Mouse (Mus musculus) stomach, postnatal 0 days (tissue): ENCODE measurements around the gene Ampd3. TPM values are rescaled to one million over a fixed set of nuclear protein-coding genes. Genes with fewer than 3 reads are reported as not detected.
A peak's percentile ranks its signal among the peaks of the same experiment; 100 is the strongest.

ENCODE experiments used
- ATAC-seq: fragments of 200-750 bp; cut with Nextera tagmentation; 2 replicates; pipeline ENCODE4 v1.8.0; 2017; ENCODE audit not compliant: low FRiP score, low TSS enrichment
- DNase-seq: peaks from one replicate; pipeline ENCODE4 v3.0.0-alpha.2; 2016; ENCODE audit warnings: low spot score
- H3K27ac ChIP-seq: fragments of 300-500 bp; sonication (generic); replicated peaks from 2 replicates; pipeline ENCODE4 v1.5.1; 2014; ENCODE audit warnings: mild to moderate bottlenecking, control low read depth
- H3K27me3 ChIP-seq: fragments of 300-500 bp; sonication (generic); 2 replicates; pipeline ENCODE4 v1.6.1; 2014; ENCODE audit warnings: low read length; ENCODE audit not compliant: control insufficient read depth, insufficient read depth
- H3K36me3 ChIP-seq: fragments of 300-500 bp; sonication (generic); 2 replicates; pipeline ENCODE4 v1.6.1; 2014; ENCODE audit warnings: low read length, mixed read lengths; ENCODE audit not compliant: control insufficient read depth, insufficient read depth
- H3K4me1 ChIP-seq: fragments of 300-500 bp; sonication (generic); replicated peaks from 2 replicates; pipeline ENCODE4 v1.6.1; 2014; ENCODE audit warnings: antibody characterized with exemption; ENCODE audit not compliant: control insufficient read depth, insufficient read depth
- H3K4me2 ChIP-seq: fragments of 300-500 bp; sonication (generic); replicated peaks from 2 replicates; pipeline ENCODE4 v1.6.1; 2014; ENCODE audit warnings: low read depth, mild to moderate bottlenecking, control low read depth, moderate library complexity
- H3K4me3 ChIP-seq: fragments of 300-500 bp; sonication (generic); 2 replicates; pipeline ENCODE4 v1.5.1; 2014; ENCODE audit warnings: low read depth, low read length, control low read depth
- H3K9ac ChIP-seq: fragments of 300-500 bp; sonication (generic); 2 replicates; pipeline ENCODE4 v1.6.1; 2014; ENCODE audit warnings: mild to moderate bottlenecking, low read length, control low read depth, mixed read lengths
- H3K9me3 ChIP-seq: fragments of 300-500 bp; sonication (generic); 2 replicates; pipeline ENCODE4 v1.6.1; 2016; ENCODE audit warnings: low read length; ENCODE audit not compliant: control insufficient read depth
- CTCF ChIP-seq: IDR thresholded peaks from 2 replicates; pipeline ENCODE4 v1.5.1; 2016; ENCODE audit warnings: antibody characterized with exemption, low read depth, mild to moderate bottlenecking, moderate library complexity
- EP300 ChIP-seq: optimal IDR thresholded peaks from 2 replicates; pipeline ENCODE3; 2016; ENCODE audit warnings: antibody characterized with exemption
- WGBS: fragments of 180-500 bp; shearing (Covaris S2); extraction: QIAGEN DNeasy Blood & Tissue Kit; methylation state at CpG from one replicate; pipeline ENCODE4 v1.1.7; 2014; 5-methylcytosine and 5-hydroxymethylcytosine counted together
- microRNA-seq: library from miRNA; unstranded; fragments of <30 nt; microRNA quantifications from one replicate; pipeline ENCODE4, GENCODE M21; 2016
- polyA plus RNA-seq: library from polyadenylated mRNA; unstranded; fragments of >200 nt; fragmentation: Nextera tagmentation; extraction: Ambion mirVana; gene quantifications from 2 replicates; pipeline ENCODE4 v1.2.1, GENCODE M21; 2015

The Ampd3 gene
- polyA plus RNA-seq, 1 experiment from 2014 or later: 4.7 TPM

DNA sequence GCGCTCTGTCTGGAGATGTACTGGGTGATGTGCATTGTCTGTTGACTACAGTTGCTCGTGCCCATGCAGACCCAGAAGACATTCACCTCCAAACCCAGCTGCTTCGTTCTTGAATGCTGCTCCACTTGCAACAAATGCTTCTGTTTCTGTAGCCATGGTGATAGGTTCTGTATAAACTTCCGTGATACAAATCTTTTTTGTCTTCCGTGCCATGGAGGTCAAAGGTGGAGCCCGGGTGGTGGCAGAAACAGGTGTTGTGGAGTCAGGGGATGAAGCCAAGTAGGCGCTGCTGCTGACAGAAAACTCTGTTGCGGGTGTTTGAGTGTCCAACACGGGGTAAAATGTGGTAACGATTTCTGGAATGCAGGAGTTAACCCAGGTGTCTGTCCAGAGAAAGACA, 85.6 kb downstream of the Ampd3 start:
- no peak for DNase-seq
- no peaks in the 10 kb centered on the region for H3K9me3 ChIP-seq
- ATAC-seq: no peak
- TF ChIP-seq EP300 (no peak), CTCF (no peak)
- no peak overlapping the region for H3K27ac ChIP-seq
- H3K4me2 ChIP-seq: no peak overlapping the region
- no peak overlapping the region for H3K4me3 ChIP-seq
- H3K4me1 ChIP-seq: no peaks in the 10 kb centered on the region; the same call in 1 of the 2 replicates
- WGBS: 43% methylated on average over 10 of the region's 10 CpGs
- no peaks in the 10 kb centered on the region for H3K36me3 ChIP-seq
- no peak overlapping the region for H3K9ac ChIP-seq
- no peaks in the 10 kb centered on the region for H3K27me3 ChIP-seq

DNA sequence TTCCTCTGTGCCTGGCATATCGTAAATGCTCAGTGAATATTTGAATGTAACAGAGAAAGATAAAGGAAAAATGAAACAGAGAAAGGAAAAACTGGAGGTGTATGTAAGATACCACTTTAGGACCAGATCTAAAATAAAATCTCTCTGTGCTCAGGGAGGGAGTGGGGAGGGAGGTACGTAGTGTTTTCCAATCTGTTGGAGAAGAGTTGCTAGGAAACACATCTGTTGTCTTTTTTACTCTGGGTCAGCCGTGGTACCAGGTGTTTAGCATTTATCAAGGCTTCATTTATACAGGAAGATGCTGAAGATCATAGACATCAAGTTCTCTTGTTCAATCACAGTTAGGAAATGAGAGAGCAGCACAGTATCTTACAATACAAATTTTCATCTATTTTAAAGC, 86.5 kb downstream of the Ampd3 start:
- ATAC-seq: no peak
- WGBS: 49% methylated on average over 3 of the region's 3 CpGs
- no peak overlapping the region for H3K4me3 ChIP-seq
- H3K4me1 ChIP-seq: no peaks in the 10 kb centered on the region; the same call in 1 of the 2 replicates
- no peaks in the 10 kb centered on the region for H3K9me3 ChIP-seq
- no peak overlapping the region for H3K9ac ChIP-seq
- H3K4me2 ChIP-seq: no peak overlapping the region
- H3K36me3 ChIP-seq: no peaks in the 10 kb centered on the region
- TF ChIP-seq CTCF: no peak
- no peak for TF ChIP-seq EP300
- no peaks in the 10 kb centered on the region for H3K27me3 ChIP-seq
- no peak overlapping the region for H3K27ac ChIP-seq
- no peak for DNase-seq

GRCm38 (mm10) chr7:110854927-110855546, 87.0 kb downstream of the Ampd3 start:
- DNase-seq (no peak), ATAC-seq (no peak)
- 49% methylated on average over 8 of the region's 8 CpGs for WGBS
- Histone ChIP-seq H3K9me3 (no peaks in the 10 kb centered on the region), H3K36me3 (no peaks in the 10 kb centered on the region), H3K9ac (no peak overlapping the region), H3K4me3 (no peak overlapping the region), H3K4me1 (no peaks in the 10 kb centered on the region; the same call in 1 of the 2 replicates), H3K4me2 (no peak overlapping the region), H3K27ac (no peak overlapping the region), H3K27me3 (no peaks in the 10 kb centered on the region)
- TF ChIP-seq CTCF (no peak), EP300 (no peak)

GRCm38 (mm10) chr7:110855604-110856003, 87.6 kb downstream of the Ampd3 start:
- H3K36me3 ChIP-seq: no peaks in the 10 kb centered on the region
- no peak for TF ChIP-seq EP300
- TF ChIP-seq CTCF: no peak
- H3K9me3 ChIP-seq: no peaks in the 10 kb centered on the region
- no peak overlapping the region for H3K4me3 ChIP-seq
- H3K27ac ChIP-seq: no peak overlapping the region
- WGBS: 54% methylated on average over 1 of the region's 1 CpGs
- ATAC-seq (no peak), DNase-seq (no peak)
- H3K27me3 ChIP-seq: no peaks in the 10 kb centered on the region
- H3K4me2 ChIP-seq: no peak overlapping the region
- no peak overlapping the region for H3K9ac ChIP-seq
- no peaks in the 10 kb centered on the region; the same call in 1 of the 2 replicates for H3K4me1 ChIP-seq

GRCm38 (mm10) chr7:110860129-110860528, 92.1 kb downstream of the Ampd3 start:
- 20% methylated on average over 5 of the region's 5 CpGs for WGBS
- Histone ChIP-seq H3K27me3 (no peaks in the 10 kb centered on the region), H3K9ac (no peak overlapping the region), H3K4me2 (no peak overlapping the region), H3K4me1 (no peaks in the 10 kb centered on the region; the same call in 1 of the 2 replicates), H3K27ac (peak overlapping the region; percentile 0), H3K36me3 (no peaks in the 10 kb centered on the region), H3K4me3 (no peak overlapping the region), H3K9me3 (no peaks in the 10 kb centered on the region)
- DNase-seq (peak; percentile 47), ATAC-seq (peak; percentile 54)
- no peak for TF ChIP-seq EP300
- TF ChIP-seq CTCF: no peak

Small RNAs within 50 kb of the gene (microRNA-seq; reads per million reads assigned to microRNA genes)
- gene Gm47282: not detected

Other genes starting within 250 kb of the Ampd3 start
- gene Sbf2, start 153.3 kb upstream of the Ampd3 start, polyA plus RNA-seq: 14.8 and 14.9 TPM in 2 replicates
- 4.3 and 4.6 TPM in 2 replicates for gene Adm, start 140.5 kb upstream of the Ampd3 start, polyA plus RNA-seq
- gene Rnf141, start 76.3 kb downstream of the Ampd3 start, polyA plus RNA-seq: 24.0 and 25.1 TPM in 2 replicates
- 9.2 and 11.5 TPM in 2 replicates for gene Lyve1, start 95.0 kb downstream of the Ampd3 start, polyA plus RNA-seq
- gene Mrvi1, start 214.3 kb downstream of the Ampd3 start, polyA plus RNA-seq: 8.4 and 9.1 TPM in 2 replicates